12 mouse cellular contexts compared by ENCODE assay signal in the genomic region with DNA sequence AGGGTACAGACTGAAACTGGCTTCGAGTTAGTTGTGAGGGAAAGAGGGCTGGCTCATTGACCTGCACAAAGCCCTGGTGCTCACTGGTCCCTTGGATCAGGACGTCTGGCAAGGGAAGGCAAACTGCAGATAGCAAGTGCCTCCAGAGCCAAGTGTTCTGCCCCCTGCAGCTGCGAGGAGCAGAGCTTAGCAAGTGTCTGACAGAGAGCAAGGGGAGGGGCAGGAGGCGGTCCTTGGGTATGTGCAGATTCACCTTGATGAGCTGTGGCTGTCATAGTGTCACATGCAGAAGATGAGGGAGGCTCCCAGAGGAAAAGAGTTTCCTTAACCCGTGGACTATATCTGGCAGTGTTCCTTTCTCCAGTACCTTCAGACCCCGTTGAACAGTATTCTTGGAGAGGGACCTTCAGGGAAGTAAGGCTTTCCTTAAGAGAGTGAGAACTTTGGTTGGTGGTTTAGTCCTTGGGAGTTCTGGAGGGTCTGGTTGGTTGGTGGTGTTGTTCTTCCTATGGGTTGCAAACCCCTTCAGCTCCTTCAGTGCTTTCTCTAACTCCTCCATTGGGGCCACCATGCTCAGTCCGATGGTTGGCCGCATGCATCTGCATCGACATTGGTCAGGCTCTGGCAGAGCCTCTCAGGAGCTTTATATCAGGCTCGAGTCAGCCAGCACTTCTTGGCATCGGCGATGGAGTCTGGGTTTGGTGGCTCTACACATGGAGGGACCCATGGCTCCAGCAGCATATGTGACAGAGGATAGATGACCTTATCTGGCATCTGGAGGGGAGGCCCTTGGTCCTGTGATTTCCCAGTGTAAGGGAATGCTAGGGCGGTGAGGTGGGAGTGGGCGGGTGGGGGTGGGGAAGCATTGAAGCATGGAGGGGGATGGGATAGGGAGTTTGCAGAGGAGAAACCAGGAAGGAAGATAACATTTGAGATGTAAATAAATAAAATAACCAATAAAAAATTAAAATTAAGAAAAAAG.
DNase-seq lines count a peak whose midpoint lies in the region; ATAC-seq lines count a peak whose summit lies in the region.
"Had no signal": no experiment of that assay in that cellular context is flagged by ENCODE, and none has a peak within 500 bp of the region (broad histone marks: within the 10 kb centered on the region; RNA-seq: fewer than 3 reads in every experiment).

No protein-coding gene starts in this region.

- no peaks in the 10 kb centered on the region for H3K9me3 ChIP-seq in kidney, embryonic 14.5 days (ENCODE audit: control insufficient read depth, low read length)
- no peaks in the 10 kb centered on the region for H3K9me3 ChIP-seq in forebrain, embryonic 13.5 days (replicated peaks)
- H3K9me3 ChIP-seq: limb, embryonic 13.5 days had no signal

- H3K27me3 ChIP-seq in kidney, embryonic 14.5 days (ENCODE audit: control insufficient read depth, insufficient read depth, low read length) = no peaks in the 10 kb centered on the region
- no peaks in the 10 kb centered on the region for H3K27me3 ChIP-seq in forebrain, embryonic 13.5 days
- H3K27me3 ChIP-seq: limb, embryonic 13.5 days had no signal

- no peak; the same call in 1 of the 2 replicates for ATAC-seq in kidney, embryonic 14.5 days (ENCODE audit: low FRiP score, low TSS enrichment)
- no peak for ATAC-seq in forebrain, embryonic 13.5 days
- no peak for ATAC-seq in erythroid progenitor cell, adult 5-6 weeks (replicated peaks; ENCODE audit: low FRiP score, poor library complexity, severe bottlenecking)
- ATAC-seq: hindbrain, postnatal 0 days had no signal

- peaks cover 5% of the 10 kb centered on the region; the same call in 1 of the 2 replicates for H3K4me1 ChIP-seq in kidney, embryonic 14.5 days (ENCODE audit: control insufficient read depth, insufficient read depth, low read length)
- no peaks in the 10 kb centered on the region for H3K4me1 ChIP-seq in forebrain, embryonic 13.5 days

- no peaks in the 10 kb centered on the region for H3K36me3 ChIP-seq in kidney, embryonic 14.5 days (ENCODE audit: control insufficient read depth, insufficient read depth, low read length)
- H3K36me3 ChIP-seq in forebrain, embryonic 13.5 days (ENCODE audit: poor library complexity, severe bottlenecking) = no peaks in the 10 kb centered on the region
- H3K36me3 ChIP-seq: limb, embryonic 13.5 days had no signal

- no peak overlapping the region for H3K4me2 ChIP-seq in kidney, embryonic 14.5 days (replicated peaks; ENCODE audit: low read depth, low read length)
- no peak overlapping the region for H3K4me2 ChIP-seq in forebrain, embryonic 13.5 days
- H3K4me2 ChIP-seq: heart, embryonic 11.5 days; limb, embryonic 13.5 days had no signal

- 59% methylated on average over 14 of the region's 14 CpGs for WGBS in kidney, embryonic 14.5 days
- 75% methylated on average over 14 of the region's 14 CpGs for WGBS in forebrain, embryonic 13.5 days

- peak; percentile 88 for DNase-seq in kidney, adult 11 months
- peak; percentile 30 to 51 for DNase-seq in cerebellum, postnatal 10 days
- peak; percentile 60 for DNase-seq in kidney, postnatal 10 days
- DNase-seq in thymus, postnatal 0 days (ENCODE audit: low spot score) = peak; percentile 55
- DNase-seq in embryo, embryonic 10 days (ENCODE audit: low spot score) = no peak
- DNase-seq: layer of hippocampus, postnatal 36 days had no signal

- H3K9ac ChIP-seq in kidney, embryonic 14.5 days (ENCODE audit: low read depth, low read length) = no peak overlapping the region
- no peak overlapping the region for H3K9ac ChIP-seq in forebrain, embryonic 13.5 days
- H3K9ac ChIP-seq: limb, embryonic 13.5 days had no signal

- H3K27ac ChIP-seq in kidney, embryonic 14.5 days (ENCODE audit: low read depth, low read length) = no peak overlapping the region
- no peak overlapping the region for H3K27ac ChIP-seq in forebrain, embryonic 13.5 days
- H3K27ac ChIP-seq: hindbrain, postnatal 0 days; limb, embryonic 13.5 days had no signal

- H3K4me3 ChIP-seq in kidney, embryonic 14.5 days (ENCODE audit: low read length) = no peak overlapping the region
- no peak overlapping the region for H3K4me3 ChIP-seq in forebrain, embryonic 13.5 days
- H3K4me3 ChIP-seq: limb, embryonic 13.5 days had no signal
